Mouse (Mus musculus) embryonic fibroblast, embryonic 13.5 days (primary cell): ENCODE results near the gene Vmn2r89.

Source experiments
- CTCF ChIP-seq: IDR thresholded peaks from 2 replicates; pipeline ENCODE4 v1.5.1; 2011; ENCODE audit warnings: mild to moderate bottlenecking, control low read depth, low read length, moderate library complexity, borderline replicate concordance; ENCODE audit not compliant: insufficient read depth
- POLR2A ChIP-seq: IDR thresholded peaks from 2 replicates; pipeline ENCODE4 v1.6.1; 2011; ENCODE audit warnings: low read depth, mild to moderate bottlenecking, control low read depth, low read length, moderate library complexity

DNA sequence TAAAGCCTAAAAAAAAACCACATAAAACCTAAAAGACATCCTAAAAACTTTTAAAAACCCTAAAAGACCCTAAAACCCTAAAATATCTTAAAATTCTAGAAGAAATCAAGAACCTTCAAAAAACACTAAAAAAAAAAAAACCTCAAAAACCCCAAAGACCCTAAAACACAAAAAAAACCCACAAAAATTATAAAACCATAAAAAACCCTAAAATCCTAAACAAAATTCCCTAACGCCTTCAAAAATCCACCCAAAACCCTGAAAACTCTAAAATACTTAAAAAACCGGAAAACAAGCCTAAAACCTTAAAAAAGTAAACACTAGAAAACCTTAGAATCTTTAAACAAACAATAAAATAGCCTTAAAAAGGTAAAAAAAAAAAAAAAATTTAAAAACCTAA, 46.3 kb downstream of the Vmn2r89 start:
- TF ChIP-seq CTCF (no peak), POLR2A (no peak)
